Mouse (Mus musculus) forebrain, embryonic 13.5 days (tissue): ENCODE data around the gene Slc30a9. TPM values are rescaled to one million over a fixed set of nuclear protein-coding genes. Genes with fewer than 3 reads are reported as not detected.
A peak's percentile ranks its signal among the peaks of the same experiment; 100 is the strongest.

Experiments used
- ATAC-seq: fragments of 200-750 bp; cut with Nextera tagmentation; 2 replicates; pipeline ENCODE4 v1.8.0; 2017
- H3K27ac ChIP-seq: fragments of 300-500 bp; sonication (generic); 2 replicates; pipeline ENCODE4 v1.5.1; 2015; ENCODE audit warnings: inconsistent platforms, mild to moderate bottlenecking, moderate library complexity
- H3K27me3 ChIP-seq: fragments of 300-500 bp; sonication (generic); 2 replicates; pipeline ENCODE4 v1.6.1; 2015; ENCODE audit warnings: mild to moderate bottlenecking, inconsistent platforms
- H3K36me3 ChIP-seq: fragments of 300-500 bp; sonication (generic); 2 replicates; pipeline ENCODE4 v1.6.1; 2015; ENCODE audit warnings: mild to moderate bottlenecking, inconsistent platforms; ENCODE audit not compliant: poor library complexity, severe bottlenecking
- H3K4me1 ChIP-seq: fragments of 300-500 bp; sonication (generic); 2 replicates; pipeline ENCODE4 v1.6.1; 2015; ENCODE audit warnings: inconsistent platforms
- H3K4me2 ChIP-seq: fragments of 300-500 bp; sonication (generic); 2 replicates; pipeline ENCODE4 v1.6.1; 2015; ENCODE audit warnings: inconsistent platforms, mild to moderate bottlenecking, moderate library complexity
- H3K4me3 ChIP-seq: fragments of 300-500 bp; sonication (generic); 2 replicates; pipeline ENCODE4 v1.5.1; 2015; ENCODE audit warnings: mild to moderate bottlenecking, inconsistent platforms
- H3K9ac ChIP-seq: fragments of 300-500 bp; sonication (generic); 2 replicates; pipeline ENCODE4 v1.6.1; 2015; ENCODE audit warnings: mild to moderate bottlenecking, inconsistent platforms
- H3K9me3 ChIP-seq: fragments of 300-500 bp; sonication (generic); replicated peaks from 2 replicates; pipeline ENCODE4 v1.6.1; 2016; ENCODE audit warnings: inconsistent platforms
- WGBS: fragments of 180-500 bp; shearing (Covaris S2); methylation state at CpG from one replicate; pipeline ENCODE4 v1.1.7; 2015; 5-methylcytosine and 5-hydroxymethylcytosine counted together
- polyA plus RNA-seq: library from polyadenylated mRNA; unstranded; fragments of >200 nt; fragmentation: Nextera tagmentation; extraction: Ambion mirVana; gene quantifications from 2 replicates; pipeline ENCODE4 v1.2.1, GENCODE M21; 2015

Gene Slc30a9
- polyA plus RNA-seq, 1 experiment from 2014 or later = 131 TPM

DNA sequence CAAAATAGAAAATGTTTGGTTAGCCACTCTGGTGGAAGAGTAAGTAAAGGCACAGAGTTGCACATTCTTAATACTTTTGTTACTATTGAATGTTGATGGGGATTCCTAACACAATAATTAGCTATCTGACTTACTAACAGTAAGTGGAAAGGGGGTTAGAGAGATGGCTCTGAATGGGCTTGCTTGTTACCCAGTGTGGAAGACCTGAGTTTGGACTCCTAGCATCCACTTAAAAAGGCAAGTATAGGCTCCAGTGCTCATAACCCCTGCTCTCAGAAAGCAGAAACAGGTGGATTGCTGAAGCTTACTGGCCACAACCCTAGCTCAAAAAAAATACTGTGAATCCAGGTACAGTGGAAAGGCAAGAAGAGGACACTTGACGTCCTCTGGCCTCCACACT lies 10.6 kb upstream of the Slc30a9 start:
- Histone ChIP-seq H3K4me3 (no peak overlapping the region), H3K27me3 (no peaks in the 10 kb centered on the region), H3K4me2 (no peak overlapping the region), H3K27ac (no peak overlapping the region), H3K9me3 (no peaks in the 10 kb centered on the region), H3K4me1 (no peaks in the 10 kb centered on the region), H3K9ac (no peak overlapping the region), H3K36me3 (peaks cover 13% of the 10 kb centered on the region)
- no peak for ATAC-seq
- 83% methylated on average over 1 of the region's 1 CpGs for WGBS

DNA sequence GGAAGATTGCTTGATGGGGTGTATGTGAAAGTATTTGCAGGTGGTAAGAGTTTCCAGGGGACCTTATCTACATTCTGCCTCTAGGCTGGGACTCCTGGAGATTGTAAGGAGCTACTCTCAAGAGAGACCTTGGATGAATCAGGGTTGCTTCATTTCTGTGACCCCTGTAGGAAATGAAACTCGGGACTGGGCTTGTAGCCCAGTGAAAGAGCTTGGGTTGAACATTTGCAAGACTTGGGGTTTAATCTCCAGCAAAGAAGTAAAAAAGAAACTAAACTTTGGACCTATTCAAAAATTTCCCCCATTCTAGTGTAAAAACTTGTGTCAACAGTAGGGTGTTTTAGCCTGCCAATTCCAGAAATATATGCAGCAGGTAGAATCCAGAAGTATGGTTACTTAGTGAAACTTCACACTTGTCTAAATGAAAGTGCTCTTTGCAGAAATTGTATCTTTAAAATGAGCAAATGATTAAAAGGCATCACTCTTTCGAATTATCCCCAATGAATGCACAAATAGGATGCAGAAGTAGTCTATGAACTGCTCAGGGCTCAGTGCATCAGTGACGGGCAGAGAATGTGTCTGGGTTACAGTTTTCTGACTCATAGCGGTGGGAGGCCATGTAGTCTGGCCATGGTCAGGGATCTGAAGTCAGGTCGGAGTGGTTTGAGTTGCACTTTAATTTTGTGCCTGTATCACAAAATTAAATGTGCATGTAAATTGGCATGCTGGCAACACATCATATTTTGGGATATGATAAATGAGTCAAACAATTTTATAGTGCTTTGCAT lies 9.5 kb upstream of the Slc30a9 start:
- Histone ChIP-seq H3K9ac (no peak overlapping the region), H3K27ac (no peak overlapping the region), H3K36me3 (peaks cover 13% of the 10 kb centered on the region), H3K4me2 (no peak overlapping the region), H3K4me3 (no peak overlapping the region), H3K27me3 (no peaks in the 10 kb centered on the region), H3K9me3 (no peaks in the 10 kb centered on the region), H3K4me1 (no peaks in the 10 kb centered on the region)
- 92% methylated on average over 5 of the region's 5 CpGs for WGBS
- ATAC-seq = no peak

DNA sequence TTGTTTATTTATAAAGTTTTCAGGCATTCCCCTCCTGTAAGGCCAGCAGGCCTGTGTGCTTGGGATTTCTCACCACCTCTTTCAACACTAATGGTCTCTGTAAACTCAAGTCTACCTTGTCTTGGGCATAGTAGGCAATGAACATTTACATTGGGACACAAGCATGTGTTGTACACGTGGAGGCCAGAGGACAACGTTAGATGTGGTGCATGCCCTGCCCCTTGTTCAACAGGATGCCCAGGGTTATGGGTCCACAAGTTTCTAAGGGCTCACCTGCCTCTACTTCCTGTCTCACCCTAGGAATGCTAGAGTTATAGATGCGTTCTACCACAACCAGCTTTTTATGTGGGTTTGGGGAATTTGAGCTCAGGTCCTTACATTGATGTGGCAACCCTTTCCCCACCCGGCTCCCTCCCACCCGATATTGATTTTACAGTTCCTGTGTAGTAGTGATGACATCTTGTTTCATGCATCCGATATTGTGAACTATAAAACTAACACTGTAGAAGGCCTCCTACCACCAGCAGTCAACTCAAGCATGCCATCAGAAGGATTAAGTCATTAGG lies 6.8 kb upstream of the Slc30a9 start:
- Histone ChIP-seq H3K9ac (no peak overlapping the region), H3K27me3 (no peaks in the 10 kb centered on the region), H3K4me2 (no peak overlapping the region), H3K9me3 (no peaks in the 10 kb centered on the region), H3K27ac (no peak overlapping the region), H3K4me1 (no peaks in the 10 kb centered on the region), H3K4me3 (no peak overlapping the region), H3K36me3 (peaks cover 6% of the 10 kb centered on the region; the same call in 1 of the 2 replicates)
- no peak for ATAC-seq
- 96% methylated on average over 6 of the region's 6 CpGs for WGBS

DNA sequence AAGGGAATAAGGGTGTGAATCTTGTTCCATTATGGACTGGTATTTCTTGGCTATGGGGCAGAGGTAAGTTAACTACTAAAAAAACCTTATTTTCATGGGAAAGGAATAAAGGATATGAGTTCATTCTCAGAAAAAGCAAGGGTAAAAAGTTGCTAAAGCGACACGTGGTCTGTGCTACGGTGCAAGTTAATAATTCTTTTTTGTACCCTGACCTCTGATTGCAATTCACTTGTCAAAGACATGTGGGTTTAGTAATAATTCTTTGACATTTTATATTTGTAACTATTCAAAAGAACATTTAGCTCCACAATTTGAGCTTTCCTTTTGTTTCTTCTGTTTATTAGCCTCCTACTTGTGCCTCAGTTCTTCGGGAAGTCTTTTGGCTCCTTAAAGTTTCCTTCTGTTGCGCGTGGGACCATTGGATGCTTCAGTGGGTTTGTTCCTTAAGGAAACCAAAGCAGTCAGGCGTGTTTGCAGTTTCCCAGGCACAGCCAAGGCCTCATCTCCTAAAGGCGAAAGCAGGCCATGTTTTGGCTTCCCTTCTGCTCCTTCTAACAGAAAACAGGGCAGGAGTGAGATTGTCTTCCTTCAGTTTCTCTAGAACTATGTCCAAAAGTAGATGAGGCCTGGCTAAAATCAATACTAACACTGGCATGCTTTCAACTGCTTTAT lies 5.7 kb upstream of the Slc30a9 start:
- WGBS = 94% methylated on average over 8 of the region's 8 CpGs
- no peak for ATAC-seq
- H3K4me2 ChIP-seq = no peak overlapping the region

DNA sequence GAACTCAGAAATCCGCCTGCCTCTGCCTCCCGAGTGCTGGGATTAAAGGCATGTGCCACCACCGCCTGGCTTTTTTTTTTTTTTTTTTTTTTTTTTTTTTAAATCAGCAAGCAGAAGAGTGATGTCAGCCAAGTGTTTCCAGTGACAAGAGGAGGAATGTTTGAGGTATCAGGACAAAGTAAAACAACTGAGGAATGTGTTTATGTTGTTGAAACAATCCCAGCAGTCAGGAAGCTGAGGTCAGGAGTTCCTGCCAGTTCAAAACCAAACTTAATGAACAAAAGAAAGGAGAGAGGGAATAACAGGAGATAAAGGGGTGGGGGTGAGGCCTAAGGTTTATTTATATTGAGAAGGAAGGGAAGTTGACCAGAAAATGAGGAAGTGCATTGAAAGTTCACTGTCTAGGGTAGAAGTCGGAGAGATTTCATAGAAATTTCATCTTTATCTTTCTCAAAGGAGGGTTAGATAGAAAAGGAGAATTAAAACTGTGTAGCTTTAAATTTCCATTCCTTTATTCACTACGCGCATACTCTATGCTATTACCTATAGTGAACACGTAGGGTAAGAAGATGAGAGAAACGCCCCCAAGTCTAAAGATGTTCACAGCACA lies 4.9 kb upstream of the Slc30a9 start:
- Histone ChIP-seq H3K27ac (no peak overlapping the region), H3K9me3 (no peaks in the 10 kb centered on the region), H3K9ac (no peak overlapping the region), H3K4me3 (no peak overlapping the region), H3K4me1 (0 out of 2 replicates have a peak, but pooled peaks cover 2% of the 10 kb centered on the region), H3K27me3 (no peaks in the 10 kb centered on the region), H3K36me3 (no peaks in the 10 kb centered on the region), H3K4me2 (no peak overlapping the region)
- WGBS = 93% methylated on average over 7 of the region's 8 CpGs
- ATAC-seq = no peak

More for the DNA sequence above, 5.7 kb upstream of the Slc30a9 start:
- no peaks in the 10 kb centered on the region for H3K9me3 ChIP-seq
- no peaks in the 10 kb centered on the region for H3K27me3 ChIP-seq
- 0 out of 2 replicates have a peak, but pooled peaks cover under 1% of the 10 kb centered on the region for H3K4me1 ChIP-seq
- peaks cover 6% of the 10 kb centered on the region; the same call in 1 of the 2 replicates for H3K36me3 ChIP-seq
- no peak overlapping the region for H3K9ac ChIP-seq
- no peak overlapping the region for H3K27ac ChIP-seq
- no peak overlapping the region for H3K4me3 ChIP-seq

DNA sequence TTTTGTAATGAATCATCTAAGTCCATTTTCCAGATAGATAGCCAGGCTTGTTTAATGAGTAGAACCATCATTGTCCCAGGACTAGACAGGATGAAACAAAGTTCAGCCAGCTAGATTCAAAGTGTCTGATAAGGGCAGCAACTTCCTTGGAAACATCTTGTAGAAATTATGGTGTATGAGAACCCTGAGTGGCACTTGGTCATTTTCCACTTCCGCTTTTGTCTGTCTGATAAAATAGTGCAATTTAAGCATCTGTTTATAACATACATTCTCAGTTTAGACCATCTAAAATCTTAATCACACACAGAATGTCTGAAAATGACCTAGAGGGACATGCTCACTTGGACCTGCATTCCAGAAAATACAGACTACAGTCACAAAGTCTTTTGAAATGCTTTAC lies 2.9 kb upstream of the Slc30a9 start:
- peaks cover 15% of the 10 kb centered on the region for H3K4me1 ChIP-seq
- H3K27ac ChIP-seq = no peak overlapping the region
- H3K9me3 ChIP-seq = no peaks in the 10 kb centered on the region
- H3K27me3 ChIP-seq = no peaks in the 10 kb centered on the region
- no peak overlapping the region for H3K4me2 ChIP-seq
- 100% methylated on average over 1 of the region's 1 CpGs for WGBS
- H3K36me3 ChIP-seq = no peaks in the 10 kb centered on the region
- ATAC-seq = no peak
- no peak overlapping the region for H3K9ac ChIP-seq
- H3K4me3 ChIP-seq = no peak overlapping the region

DNA sequence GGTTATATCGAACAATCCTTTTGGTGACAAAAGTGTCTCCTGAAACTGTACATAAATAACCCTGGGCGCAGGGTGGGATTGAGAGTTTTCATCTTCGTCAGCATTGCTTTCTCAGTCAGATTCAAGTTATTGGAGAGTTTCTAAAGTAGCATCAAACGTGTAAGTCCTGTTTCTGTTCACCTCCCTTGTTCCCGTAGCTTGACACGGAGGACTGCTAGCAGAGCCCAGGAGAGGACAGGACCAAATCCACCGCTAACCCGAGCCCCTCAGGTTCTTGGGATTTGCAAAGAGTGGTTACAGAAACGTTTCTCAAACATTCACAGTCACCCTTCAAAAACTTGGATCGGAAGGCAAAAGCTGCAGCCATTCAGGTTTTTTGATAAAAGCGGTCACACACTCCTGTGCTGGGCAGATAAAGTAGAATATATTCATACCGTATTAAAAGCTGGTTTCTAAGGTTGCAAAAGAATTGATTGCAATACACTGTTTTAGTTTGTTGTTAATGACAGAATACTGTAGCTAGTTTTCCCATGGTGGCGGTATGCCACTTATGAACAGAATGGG lies 986 bp downstream of the Slc30a9 start:
- Histone ChIP-seq H3K4me2 (peak overlapping the region; percentile 94), H3K4me1 (peaks cover 16% of the 10 kb centered on the region), H3K36me3 (no peaks in the 10 kb centered on the region), H3K27ac (no peak overlapping the region), H3K4me3 (peak overlapping the region; percentile 88), H3K27me3 (no peaks in the 10 kb centered on the region), H3K9ac (peak overlapping the region; percentile 91), H3K9me3 (no peaks in the 10 kb centered on the region)
- 36% methylated on average over 13 of the region's 13 CpGs for WGBS
- ATAC-seq = no peak

DNA sequence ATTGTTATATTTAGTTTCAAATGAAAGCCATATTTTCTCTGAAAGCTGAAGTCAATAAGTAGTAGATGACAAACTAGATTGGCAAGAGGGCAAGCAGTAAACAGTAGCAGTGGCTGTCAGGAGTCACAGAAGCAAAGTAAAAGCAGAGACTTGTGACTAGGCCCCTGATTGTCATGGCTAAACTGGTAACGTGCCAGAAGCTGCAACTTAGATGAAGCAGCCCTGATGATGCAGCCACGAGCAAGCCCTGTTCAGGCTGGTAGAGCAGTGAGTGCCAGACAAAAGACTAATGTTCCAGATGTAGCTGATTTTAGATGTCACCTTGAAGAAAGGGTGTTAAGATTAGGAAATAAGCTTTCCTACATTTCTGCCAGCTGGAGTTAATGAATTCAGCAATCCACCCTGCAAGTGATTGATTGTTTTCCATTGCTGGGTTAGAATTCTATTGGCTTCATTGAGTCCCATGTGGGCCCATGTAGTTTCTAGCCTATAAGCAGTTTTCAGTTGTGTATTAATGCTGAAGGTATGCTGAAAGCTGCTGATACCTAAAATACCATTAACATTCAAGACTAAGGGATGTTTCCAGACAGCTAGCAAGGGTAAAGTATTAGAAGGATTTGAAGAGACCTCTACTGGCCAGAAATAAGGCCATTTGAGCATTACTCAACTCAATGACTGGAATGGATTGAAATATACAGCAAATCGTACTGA lies 5.2 kb downstream of the Slc30a9 start:
- Histone ChIP-seq H3K4me2 (no peak overlapping the region), H3K9ac (no peak overlapping the region), H3K9me3 (no peaks in the 10 kb centered on the region), H3K27ac (no peak overlapping the region), H3K27me3 (no peaks in the 10 kb centered on the region), H3K36me3 (no peaks in the 10 kb centered on the region), H3K4me1 (peaks cover 14% of the 10 kb centered on the region), H3K4me3 (no peak overlapping the region)
- no peak for ATAC-seq
- WGBS = 80% methylated on average over 3 of the region's 3 CpGs

DNA sequence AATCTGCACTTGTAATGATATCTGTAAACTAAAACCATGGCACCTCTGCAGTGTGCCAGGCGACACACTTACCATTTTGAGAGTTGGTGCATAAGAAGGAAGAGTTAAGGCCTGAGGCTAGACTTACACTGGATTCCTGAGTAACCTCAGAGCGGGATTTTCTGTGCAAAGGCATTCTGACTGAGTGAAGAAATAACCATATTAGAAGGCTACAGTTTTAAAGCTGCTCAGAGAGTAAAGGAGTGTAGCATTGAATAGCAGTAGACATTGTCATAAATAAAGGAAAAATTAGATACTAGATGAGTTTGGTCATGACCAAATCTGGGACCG lies 5.7 kb downstream of the Slc30a9 start:
- WGBS = 95% methylated on average over 3 of the region's 3 CpGs
- H3K4me3 ChIP-seq = no peak overlapping the region
- no peak overlapping the region for H3K27ac ChIP-seq
- peaks cover under 1% of the 10 kb centered on the region; the same call in 1 of the 2 replicates for H3K36me3 ChIP-seq
- ATAC-seq = no peak
- H3K4me2 ChIP-seq = no peak overlapping the region
- no peak overlapping the region for H3K9ac ChIP-seq
- no peaks in the 10 kb centered on the region for H3K27me3 ChIP-seq
- no peaks in the 10 kb centered on the region for H3K9me3 ChIP-seq
- H3K4me1 ChIP-seq = peaks cover 12% of the 10 kb centered on the region

DNA sequence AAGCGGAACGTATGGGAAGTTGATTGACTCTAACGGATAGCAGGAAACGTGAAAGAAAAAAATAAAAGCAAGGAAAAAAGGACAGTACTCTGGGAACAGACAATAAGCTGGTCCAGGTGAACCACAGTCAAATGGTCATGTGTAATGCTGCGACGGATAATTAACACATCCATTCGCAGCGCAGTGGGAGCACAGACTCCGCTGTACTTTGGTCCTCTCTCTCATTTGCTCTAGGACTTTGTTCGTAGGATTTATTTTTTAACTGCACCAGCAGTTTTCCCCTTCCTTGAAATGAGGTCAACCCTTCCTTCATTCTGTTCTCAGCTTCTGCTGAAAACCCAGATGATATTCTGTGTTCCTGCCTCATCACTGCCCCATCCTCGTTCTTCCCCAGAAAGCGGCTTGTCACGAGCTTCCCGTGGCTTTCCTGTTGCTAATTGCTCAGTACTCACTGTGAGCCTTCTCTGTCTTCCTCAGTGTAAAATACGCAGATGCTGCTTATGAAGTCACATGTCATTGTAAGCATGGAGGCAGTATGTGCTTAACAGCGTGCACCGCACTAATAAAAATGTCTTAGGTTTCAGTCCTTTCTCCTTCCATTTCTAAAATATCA lies 15.0 kb downstream of the Slc30a9 start:
- no peaks in the 10 kb centered on the region for H3K27me3 ChIP-seq
- H3K27ac ChIP-seq = no peak overlapping the region
- no peak for ATAC-seq
- WGBS = 86% methylated on average over 17 of the region's 17 CpGs
- H3K9ac ChIP-seq = no peak overlapping the region
- H3K4me3 ChIP-seq = no peak overlapping the region
- peaks cover 13% of the 10 kb centered on the region for H3K36me3 ChIP-seq
- H3K4me2 ChIP-seq = no peak overlapping the region
- no peaks in the 10 kb centered on the region for H3K4me1 ChIP-seq
- no peaks in the 10 kb centered on the region for H3K9me3 ChIP-seq

DNA sequence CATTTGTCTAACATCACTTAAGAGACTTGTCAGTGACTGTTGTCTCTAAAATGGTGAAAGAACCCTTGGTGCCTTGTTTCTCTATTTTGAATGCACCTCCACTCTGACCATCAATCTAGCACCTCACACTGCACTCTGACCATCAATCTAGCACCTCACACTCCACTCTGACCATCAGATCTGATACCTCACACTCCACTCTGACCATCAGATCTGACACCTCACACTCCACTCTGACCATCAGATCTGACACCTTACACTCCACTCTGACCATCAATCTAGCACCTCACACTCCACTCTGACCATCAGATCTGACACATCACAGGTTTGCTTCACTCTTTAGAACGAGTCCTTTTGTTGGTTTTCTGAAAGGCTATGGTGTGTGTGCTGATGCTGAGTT lies 17.3 kb downstream of the Slc30a9 start:
- Histone ChIP-seq H3K27me3 (no peaks in the 10 kb centered on the region), H3K4me1 (no peaks in the 10 kb centered on the region), H3K36me3 (peaks cover 6% of the 10 kb centered on the region), H3K4me2 (no peak overlapping the region), H3K9ac (no peak overlapping the region), H3K4me3 (no peak overlapping the region), H3K27ac (no peak overlapping the region), H3K9me3 (no peaks in the 10 kb centered on the region)
- no peak for ATAC-seq
- WGBS = 45% methylated on average over 1 of the region's 1 CpGs
